Mouse (Mus musculus): Measurements from ENCODE around the gene Actr5. TPM values are rescaled to one million over a fixed set of nuclear protein-coding genes. Genes with fewer than 3 reads are reported as not detected.
A peak's percentile ranks its signal among the peaks of the same experiment; 100 is the strongest.

Actr5 gene
- polyA plus RNA-seq, 1 experiment from 2014 or later, result 13.9 TPM

DNA sequence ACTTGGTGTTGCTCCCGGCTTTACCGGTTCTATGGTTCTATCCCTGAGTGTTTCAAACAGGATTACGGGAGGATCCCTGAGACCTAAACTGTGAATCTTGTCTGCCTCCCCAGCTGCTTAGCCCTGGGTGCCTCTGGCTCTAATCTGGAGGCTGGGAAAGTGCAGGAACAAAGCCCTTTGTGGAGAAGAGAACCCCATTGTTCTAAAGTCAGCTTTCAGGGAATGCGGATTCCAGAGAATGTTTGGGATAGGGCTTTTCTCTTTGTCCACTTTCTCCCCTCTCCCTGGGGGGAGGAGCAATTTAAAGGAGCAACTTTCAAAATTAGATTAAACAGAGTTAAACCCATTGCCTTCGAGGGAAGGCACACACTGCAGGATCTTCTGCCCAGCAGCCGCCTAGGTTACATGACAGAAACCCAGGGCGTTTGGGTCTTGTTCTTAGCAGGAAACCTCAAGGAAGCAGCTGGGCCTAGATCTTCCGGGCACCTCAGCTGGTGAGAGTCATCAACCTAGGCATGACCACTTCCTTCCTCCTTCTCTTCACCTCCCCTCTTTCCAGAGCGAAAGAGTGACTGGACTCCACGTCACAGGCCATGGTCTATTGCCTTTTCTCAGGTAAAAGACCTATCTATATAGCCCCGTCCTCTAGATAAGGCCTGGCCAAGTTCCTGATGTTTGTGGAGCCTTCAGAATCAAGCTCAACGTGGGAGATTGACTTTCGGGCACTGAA is 41.5 kb downstream of the Actr5 start:
- Histone ChIP-seq H3K4me1 (ENCODE audit: control insufficient read depth, insufficient read depth, low read length) (peaks cover 19% of the 10 kb centered on the region), H3K27me3 (ENCODE audit: control insufficient read depth, insufficient read depth, low read length) (0 out of 2 replicates have a peak, but pooled peaks cover 9% of the 10 kb centered on the region), H3K4me3 (replicated peaks; ENCODE audit: low read depth, low read length) (0 out of 2 replicates have a peak overlapping the region, but pooled peaks have one; percentile 63), H3K36me3 (ENCODE audit: control insufficient read depth, insufficient read depth, low read length) (no peaks in the 10 kb centered on the region), H3K4me2 (ENCODE audit: low read length) (peak overlapping the region; percentile 99), H3K9ac (replicated peaks; ENCODE audit: low read length) (no peak overlapping the region), H3K9me3 (ENCODE audit: control insufficient read depth, low read length) (no peaks in the 10 kb centered on the region), H3K27ac (replicated peaks; ENCODE audit: low read depth, low read length) (no peak overlapping the region; the same call in 1 of the 2 replicates)
- WGBS, result 31% methylated on average over 13 of the region's 13 CpGs
- DNase-seq (no peak), ATAC-seq (ENCODE audit: low FRiP score, low TSS enrichment) (0 out of 2 replicates have a peak, but pooled peaks have one; percentile 1)

- Histone ChIP-seq H3K9ac (replicated peaks; ENCODE audit: low read length) (peak overlapping the region; percentile 75), H3K9me3 (ENCODE audit: control insufficient read depth, low read length) (no peaks in the 10 kb centered on the region), H3K4me3 (replicated peaks; ENCODE audit: low read depth, low read length) (peak overlapping the region; percentile 63), H3K4me1 (ENCODE audit: control insufficient read depth, insufficient read depth, low read length) (peaks cover 19% of the 10 kb centered on the region), H3K27ac (replicated peaks; ENCODE audit: low read depth, low read length) (peak overlapping the region; percentile 62), H3K4me2 (ENCODE audit: low read length) (peak overlapping the region; percentile 99), H3K36me3 (ENCODE audit: control insufficient read depth, insufficient read depth, low read length) (no peaks in the 10 kb centered on the region), H3K27me3 (ENCODE audit: control insufficient read depth, insufficient read depth, low read length) (0 out of 2 replicates have a peak, but pooled peaks cover 9% of the 10 kb centered on the region)
- DNase-seq (peak; percentile 90), ATAC-seq (ENCODE audit: low FRiP score, low TSS enrichment) (peak; percentile 83)
- WGBS, result under 1% methylated on average over 47 of the region's 47 CpGs
Observed at GRCm38 (mm10) chr2:158667022-158667670, 42.5 kb downstream of the Actr5 start.

DNA sequence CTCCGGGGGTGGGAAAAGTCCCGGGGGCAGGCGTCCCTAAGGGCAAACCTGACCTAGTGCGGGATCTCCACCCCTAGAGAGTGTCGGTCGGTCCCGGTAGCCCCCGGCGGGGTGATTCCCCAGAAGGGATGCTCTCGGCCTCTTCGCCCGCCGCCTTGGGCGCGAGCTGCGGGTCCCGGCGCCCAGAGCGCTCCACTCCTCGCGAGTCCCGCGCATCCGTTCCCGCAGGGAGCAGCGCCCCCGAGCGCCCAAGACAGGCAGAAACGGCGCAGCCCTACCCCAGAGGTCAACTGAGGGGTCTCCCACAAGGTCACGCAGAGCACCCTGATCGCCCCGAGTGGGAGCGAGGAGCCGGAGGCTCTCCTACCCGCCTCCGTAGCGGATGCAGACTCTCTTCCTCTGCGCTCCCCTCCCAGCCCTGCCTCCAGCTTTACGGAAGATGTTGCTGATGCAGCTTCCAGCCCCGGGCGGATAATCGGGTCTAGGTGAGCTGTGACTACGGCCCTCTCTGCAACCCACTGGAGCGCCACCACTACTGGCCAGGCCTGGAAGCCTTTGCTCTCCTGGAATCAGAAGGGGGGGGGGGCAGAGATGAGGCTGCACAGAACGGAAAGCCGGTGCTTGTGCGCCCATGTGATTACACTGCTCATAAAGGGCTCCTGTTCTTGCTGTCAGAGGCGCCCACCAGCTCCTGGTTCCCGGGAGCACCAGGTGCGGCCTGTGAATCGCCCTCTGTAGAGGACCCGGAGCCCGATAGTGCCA is 43.2 kb downstream of the Actr5 start:
- Histone ChIP-seq H3K27ac (replicated peaks; ENCODE audit: low read depth, low read length) (peak overlapping the region; percentile 62), H3K4me1 (ENCODE audit: control insufficient read depth, insufficient read depth, low read length) (peaks cover 26% of the 10 kb centered on the region), H3K4me2 (ENCODE audit: low read length) (peak overlapping the region; percentile 99), H3K9me3 (ENCODE audit: control insufficient read depth, low read length) (no peaks in the 10 kb centered on the region), H3K9ac (replicated peaks; ENCODE audit: low read length) (peak overlapping the region; percentile 75), H3K27me3 (ENCODE audit: control insufficient read depth, insufficient read depth, low read length) (0 out of 2 replicates have a peak, but pooled peaks cover 9% of the 10 kb centered on the region), H3K4me3 (replicated peaks; ENCODE audit: low read depth, low read length) (peak overlapping the region; percentile 63), H3K36me3 (ENCODE audit: control insufficient read depth, insufficient read depth, low read length) (no peaks in the 10 kb centered on the region)
- peak; percentile 79 for DNase-seq
- ATAC-seq (ENCODE audit: low FRiP score, low TSS enrichment), result peak; percentile 49
- WGBS, result 0% methylated on average over 54 of the region's 54 CpGs

- peaks cover 33% of the 10 kb centered on the region for H3K4me1 ChIP-seq (ENCODE audit: control insufficient read depth, insufficient read depth, low read length)
- WGBS, result 8% methylated on average over 23 of the region's 23 CpGs
Observed at GRCm38 (mm10) chr2:158668433-158669010, 43.8 kb downstream of the Actr5 start.

GRCm38 (mm10) chr2:158669199-158670195 is 44.8 kb downstream of the Actr5 start:
- Histone ChIP-seq H3K36me3 (ENCODE audit: control insufficient read depth, insufficient read depth, low read length) (no peaks in the 10 kb centered on the region), H3K27me3 (ENCODE audit: control insufficient read depth, insufficient read depth, low read length) (0 out of 2 replicates have a peak, but pooled peaks cover 9% of the 10 kb centered on the region), H3K4me2 (ENCODE audit: low read length) (peak overlapping the region; percentile 99), H3K4me3 (replicated peaks; ENCODE audit: low read depth, low read length) (no peak overlapping the region), H3K4me1 (ENCODE audit: control insufficient read depth, insufficient read depth, low read length) (peaks cover 38% of the 10 kb centered on the region), H3K9me3 (ENCODE audit: control insufficient read depth, low read length) (no peaks in the 10 kb centered on the region), H3K27ac (replicated peaks; ENCODE audit: low read depth, low read length) (no peak overlapping the region), H3K9ac (replicated peaks; ENCODE audit: low read length) (no peak overlapping the region)
- WGBS, result 64% methylated on average over 13 of the region's 13 CpGs
- DNase-seq (no peak), ATAC-seq (ENCODE audit: low FRiP score, low TSS enrichment) (no peak)

More at GRCm38 (mm10) chr2:158668433-158669010, 43.8 kb downstream of the Actr5 start:
- Histone ChIP-seq H3K36me3 (ENCODE audit: control insufficient read depth, insufficient read depth, low read length) (no peaks in the 10 kb centered on the region), H3K4me2 (ENCODE audit: low read length) (peak overlapping the region; percentile 99), H3K27me3 (ENCODE audit: control insufficient read depth, insufficient read depth, low read length) (0 out of 2 replicates have a peak, but pooled peaks cover 9% of the 10 kb centered on the region), H3K9me3 (ENCODE audit: control insufficient read depth, low read length) (no peaks in the 10 kb centered on the region), H3K9ac (replicated peaks; ENCODE audit: low read length) (peak overlapping the region; percentile 75), H3K27ac (replicated peaks; ENCODE audit: low read depth, low read length) (peak overlapping the region; percentile 62), H3K4me3 (replicated peaks; ENCODE audit: low read depth, low read length) (peak overlapping the region; percentile 63)
- ATAC-seq (ENCODE audit: low FRiP score, low TSS enrichment) (0 out of 2 replicates have a peak, but pooled peaks have one; percentile 22), DNase-seq (peak; percentile 64)

GRCm38 (mm10) chr2:158670571-158670970 is 45.9 kb downstream of the Actr5 start:
- Histone ChIP-seq H3K27ac (replicated peaks; ENCODE audit: low read depth, low read length) (no peak overlapping the region), H3K9me3 (ENCODE audit: control insufficient read depth, low read length) (no peaks in the 10 kb centered on the region), H3K4me2 (ENCODE audit: low read length) (no peak overlapping the region), H3K36me3 (ENCODE audit: control insufficient read depth, insufficient read depth, low read length) (no peaks in the 10 kb centered on the region), H3K27me3 (ENCODE audit: control insufficient read depth, insufficient read depth, low read length) (0 out of 2 replicates have a peak, but pooled peaks cover 5% of the 10 kb centered on the region), H3K9ac (replicated peaks; ENCODE audit: low read length) (no peak overlapping the region), H3K4me1 (ENCODE audit: control insufficient read depth, insufficient read depth, low read length) (peaks cover 38% of the 10 kb centered on the region), H3K4me3 (replicated peaks; ENCODE audit: low read depth, low read length) (no peak overlapping the region)
- WGBS, result 16% methylated on average over 10 of the region's 10 CpGs
- DNase-seq (no peak), ATAC-seq (ENCODE audit: low FRiP score, low TSS enrichment) (no peak)

DNA sequence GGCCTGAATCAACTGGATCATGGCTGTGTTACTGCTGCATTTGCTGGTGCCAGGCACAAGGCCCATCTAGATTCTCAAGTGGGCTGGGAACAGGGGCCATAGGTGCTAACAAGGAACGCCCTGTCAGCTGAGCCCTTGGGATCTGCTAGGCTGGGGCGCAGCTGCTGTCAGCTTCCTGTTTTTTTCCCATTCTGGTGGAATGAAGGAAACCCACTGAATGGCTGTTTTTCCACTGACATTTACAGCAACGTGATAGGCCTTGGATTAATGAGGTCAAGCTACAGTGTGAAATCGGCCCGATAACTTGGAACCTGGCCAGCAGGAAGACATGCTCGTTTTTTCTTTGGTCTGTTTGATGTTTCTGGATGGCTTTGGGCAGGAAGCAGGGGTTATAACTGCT is 48.1 kb downstream of the Actr5 start:
- Histone ChIP-seq H3K9me3 (ENCODE audit: control insufficient read depth, low read length) (no peaks in the 10 kb centered on the region), H3K4me3 (replicated peaks; ENCODE audit: low read depth, low read length) (no peak overlapping the region), H3K27ac (replicated peaks; ENCODE audit: low read depth, low read length) (peak overlapping the region; percentile 66), H3K9ac (replicated peaks; ENCODE audit: low read length) (no peak overlapping the region), H3K27me3 (ENCODE audit: control insufficient read depth, insufficient read depth, low read length) (0 out of 2 replicates have a peak, but pooled peaks cover 5% of the 10 kb centered on the region), H3K36me3 (ENCODE audit: control insufficient read depth, insufficient read depth, low read length) (no peaks in the 10 kb centered on the region), H3K4me2 (ENCODE audit: low read length) (no peak overlapping the region), H3K4me1 (ENCODE audit: control insufficient read depth, insufficient read depth, low read length) (peaks cover 38% of the 10 kb centered on the region)
- 6% methylated on average over 6 of the region's 6 CpGs for WGBS
- DNase-seq, result peak; percentile 82
- ATAC-seq (ENCODE audit: low FRiP score, low TSS enrichment), result peak; percentile 46; the same call in 1 of the 2 replicates

Data from midbrain, embryonic 14.5 days (tissue).